Mouse (Mus musculus): ENCODE data around the gene 9330182L06Rik.

DNA sequence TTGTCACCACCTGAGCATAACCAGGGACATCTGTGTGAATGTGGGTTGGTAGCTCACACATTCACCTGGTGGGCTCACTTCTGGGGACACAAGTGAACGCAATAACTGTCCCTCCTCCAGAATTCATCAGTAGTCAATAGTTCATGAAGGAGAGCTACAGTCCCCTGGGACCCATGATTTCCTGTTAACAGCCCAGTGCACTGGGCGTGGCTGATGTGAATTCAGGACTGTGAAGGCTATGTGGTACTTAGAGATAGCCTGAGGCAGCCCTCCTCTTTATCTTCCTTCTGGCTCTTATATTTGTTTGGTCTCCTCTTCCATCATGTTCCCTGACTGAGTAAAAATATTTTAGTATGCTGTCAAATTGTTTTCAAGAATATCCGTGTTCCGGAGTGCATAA, 1.6 kb upstream of the 9330182L06Rik start:
- no peak for TF ChIP-seq EP300 (IDR thresholded peaks at IDR 0.05; ENCODE audit: low read depth)
- no peak for TF ChIP-seq CTCF (IDR thresholded peaks at IDR 0.05; ENCODE audit: low read depth)

Data from liver, embryonic 14.5 days (tissue).